Mouse (Mus musculus) MEL (cell line): Measurements from ENCODE around the gene Syt3.

Experiments used
- BHLHE40 ChIP-seq: IDR thresholded peaks from 2 replicates; pipeline ENCODE4 v1.6.1; 2012; ENCODE audit warnings: low read depth, mild to moderate bottlenecking, inconsistent platforms, low read length, improper control_type of control experiment, borderline replicate concordance
- CTCF ChIP-seq, 3 experiments: IDR thresholded peaks in 2 of 3; conservative IDR thresholded peaks in 1 of 3; 2 replicates each; pipeline ENCODE4 v1.5.1; 2011 to 2012; ENCODE audit warnings: low read length in 3 of 3, low read depth in 2 of 3, mild to moderate bottlenecking in 2 of 3, improper control_type of control experiment in 1 of 3, inconsistent platforms in 1 of 3, mixed read lengths in 1 of 3, moderate library complexity in 1 of 3; ENCODE audit not compliant: control insufficient read depth in 1 of 3, insufficient read depth in 1 of 3, poor library complexity in 1 of 3, severe bottlenecking in 1 of 3
- GATA1 ChIP-seq: IDR thresholded peaks from 2 replicates; pipeline ENCODE4 v1.6.1; 2011; ENCODE audit warnings: low read depth, low read length, improper control_type of control experiment
- MAFK ChIP-seq: IDR thresholded peaks from 2 replicates; pipeline ENCODE4 v1.6.1; 2011; ENCODE audit warnings: low read depth, mild to moderate bottlenecking, low read length, improper control_type of control experiment, borderline replicate concordance
- MEF2A ChIP-seq: IDR thresholded peaks from 2 replicates; pipeline ENCODE4 v1.6.1; 2014; ENCODE audit warnings: low read depth, mild to moderate bottlenecking, inconsistent platforms, low read length, improper control_type of control experiment; ENCODE audit not compliant: poor library complexity, insufficient replicate concordance, severe bottlenecking; ENCODE audit errors: extremely low read depth
- POLR2A ChIP-seq, 2 experiments: IDR thresholded peaks; 2 replicates each; pipeline ENCODE4 v1.6.1; 2011 to 2012; ENCODE audit warnings: low read length in 2 of 2, mild to moderate bottlenecking in 2 of 2, control low read depth in 1 of 2, improper control_type of control experiment in 1 of 2, low read depth in 1 of 2, moderate library complexity in 1 of 2; ENCODE audit not compliant: control insufficient read depth in 1 of 2, insufficient read depth in 1 of 2, poor library complexity in 1 of 2
- POLR2AphosphoS2 ChIP-seq: IDR thresholded peaks from 2 replicates; pipeline ENCODE4 v1.6.1; 2011; ENCODE audit warnings: low read length, improper control_type of control experiment
- RCOR1 ChIP-seq: IDR thresholded peaks from 2 replicates; pipeline ENCODE4 v1.6.1; 2012; ENCODE audit warnings: low read depth, mild to moderate bottlenecking, inconsistent platforms, low read length, improper control_type of control experiment
- USF1 ChIP-seq: IDR thresholded peaks from 2 replicates; pipeline ENCODE4 v1.6.1; 2014; ENCODE audit warnings: low read depth, mild to moderate bottlenecking, inconsistent platforms, low read length, improper control_type of control experiment, moderate library complexity
- ZC3H11A ChIP-seq: IDR thresholded peaks from 2 replicates; pipeline ENCODE4 v1.6.1; 2012; ENCODE audit warnings: low read depth, mild to moderate bottlenecking, inconsistent platforms, low read length, improper control_type of control experiment
- ZNF384 ChIP-seq: IDR thresholded peaks from 2 replicates; pipeline ENCODE4 v1.6.1; 2012; ENCODE audit warnings: low read depth, mild to moderate bottlenecking, inconsistent platforms, low read length, improper control_type of control experiment

GRCm38 (mm10) chr7:44437933-44438332 is 54.0 kb downstream of the Syt3 start:
- TF ChIP-seq BHLHE40 (no peak), RCOR1 (no peak), MAFK (no peak), GATA1 (no peak), POLR2AphosphoS2 (no peak), POLR2A (IDR thresholded peaks at IDR 0.05; ENCODE audit: control insufficient read depth in 1 of 2, insufficient read depth in 1 of 2, low read depth in 1 of 2, low read length in 2 of 2, poor library complexity in 1 of 2) (no peak), USF1 (no peak), CTCF (IDR thresholded peaks at IDR 0.05 in 2 of 3, conservative IDR thresholded peaks at IDR 0.05 in 1 of 3; ENCODE audit: control insufficient read depth in 1 of 3, insufficient read depth in 1 of 3, low read depth in 2 of 3, low read length in 3 of 3, poor library complexity in 1 of 3, severe bottlenecking in 1 of 3) (no peak), MEF2A (no peak), ZC3H11A (no peak), ZNF384 (no peak)
